Mouse (Mus musculus): Measurements from ENCODE around the gene Nyap1. TPM values are rescaled to one million over a fixed set of nuclear protein-coding genes. Genes with fewer than 3 reads are reported as not detected.
A peak's percentile ranks its signal among the peaks of the same experiment; 100 is the strongest.

Nyap1 gene
- total RNA-seq, 2 experiments from 2014 or later, result 116 to 119 TPM

DNA sequence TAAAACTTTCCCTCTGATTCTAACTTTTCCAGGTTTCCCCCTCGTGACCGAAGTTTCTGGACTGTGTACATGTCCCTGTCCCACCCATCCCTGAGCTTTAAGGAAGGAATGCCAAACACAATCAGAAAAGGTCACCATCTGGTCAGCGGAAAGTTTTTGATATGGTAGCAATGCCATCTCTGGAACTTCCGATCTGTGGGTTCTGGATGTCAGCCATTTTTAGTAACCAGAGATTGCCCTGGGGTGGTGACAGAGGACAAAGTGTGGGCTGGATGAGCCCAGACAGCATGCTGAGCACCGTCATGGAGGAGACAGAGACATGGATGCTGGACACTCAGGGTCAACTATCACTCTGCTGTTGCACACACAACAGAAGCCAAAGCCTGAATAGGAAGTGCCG is 22.3 kb downstream of the Nyap1 start:
- DNase-seq (ENCODE audit: extremely low spot score in 1 of 2, low spot score in 2 of 2), result no peak
- intact Hi-C loops (cut with DNase I), result no loop called here

DNA sequence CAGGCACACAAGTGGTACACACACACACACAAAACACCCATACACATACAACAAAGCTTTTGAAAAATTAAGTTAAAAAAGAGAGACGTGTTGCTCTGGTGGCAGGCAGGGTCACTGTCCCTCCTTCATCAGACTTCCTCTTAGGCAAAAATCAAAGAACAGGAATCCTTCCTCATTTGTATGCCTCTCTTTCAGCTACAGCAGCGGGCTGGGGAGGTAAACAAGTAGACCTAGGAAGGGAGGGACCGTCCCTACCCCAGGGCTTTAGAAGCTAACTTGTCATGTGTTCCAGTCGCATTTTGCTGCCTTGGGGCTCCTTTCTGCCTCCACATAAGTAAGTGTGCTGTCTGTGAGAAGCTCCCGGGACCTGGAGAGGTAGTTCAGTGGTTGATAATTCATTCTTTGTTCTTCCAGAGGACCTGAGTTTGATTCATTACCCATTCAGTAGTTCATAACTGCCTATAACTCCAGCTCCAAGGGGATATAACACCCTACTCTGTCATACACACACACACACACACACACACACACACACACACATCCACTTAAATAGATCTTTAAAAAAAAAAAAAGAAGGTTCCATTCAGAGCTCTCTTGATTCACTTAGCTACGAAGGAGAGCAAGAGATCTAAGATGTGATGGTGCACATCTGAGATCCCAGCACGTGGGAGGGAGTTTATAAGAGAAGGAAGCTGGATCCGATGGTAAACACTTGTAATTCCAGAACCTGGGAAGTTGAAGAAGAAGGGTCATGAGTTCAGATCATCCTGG is 23.2 kb downstream of the Nyap1 start:
- intact Hi-C loops (cut with DNase I), result no loop called here

DNA sequence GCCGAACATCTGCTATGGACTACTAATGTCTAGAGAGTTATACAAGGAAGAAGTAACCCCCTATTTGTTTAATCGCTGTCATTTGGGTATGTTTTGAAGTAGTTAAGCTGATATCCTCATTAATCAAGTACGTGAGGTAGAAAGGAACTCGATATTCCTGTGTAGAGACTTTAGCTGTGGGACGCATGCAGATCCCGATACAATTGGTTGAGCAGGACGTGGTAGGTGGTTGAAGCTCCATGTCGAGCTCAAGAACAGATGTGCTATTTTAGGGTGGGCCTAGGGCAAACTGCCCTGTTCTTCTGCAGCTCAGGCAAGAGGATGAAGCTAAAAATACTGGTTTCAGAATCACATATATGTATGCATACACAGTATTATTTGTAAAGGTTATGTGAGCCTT is 25.7 kb downstream of the Nyap1 start:
- intact Hi-C loops (cut with DNase I), result no loop called here

More for the DNA sequence above, 23.2 kb downstream of the Nyap1 start:
- no peak for DNase-seq (ENCODE audit: extremely low spot score in 1 of 2, low spot score in 2 of 2)

DNA sequence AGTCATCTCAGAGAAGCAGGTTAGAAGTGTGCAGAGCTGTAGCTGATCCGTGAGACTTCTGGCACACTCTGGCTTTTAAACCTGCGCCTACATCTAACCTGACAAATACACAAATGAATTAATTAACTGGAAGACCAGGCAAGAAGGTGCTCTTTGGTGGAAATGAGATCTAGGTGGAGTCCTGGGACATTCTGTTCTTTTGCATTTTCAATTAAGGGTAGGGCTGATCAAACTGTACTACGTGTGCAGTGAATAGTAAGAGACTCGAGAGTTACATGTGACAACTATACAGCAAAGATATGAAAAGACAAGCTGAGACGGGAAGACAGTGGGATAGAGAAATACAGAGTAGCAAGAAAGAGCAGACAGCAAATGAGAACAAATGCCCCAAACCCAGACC is 28.0 kb downstream of the Nyap1 start:
- intact Hi-C loops (cut with DNase I), result no loop called here
- DNase-seq (ENCODE audit: extremely low spot score in 1 of 2, low spot score in 2 of 2), result no peak

More for the DNA sequence above, 25.7 kb downstream of the Nyap1 start:
- DNase-seq (ENCODE audit: extremely low spot score in 1 of 2, low spot score in 2 of 2), result no peak

DNA sequence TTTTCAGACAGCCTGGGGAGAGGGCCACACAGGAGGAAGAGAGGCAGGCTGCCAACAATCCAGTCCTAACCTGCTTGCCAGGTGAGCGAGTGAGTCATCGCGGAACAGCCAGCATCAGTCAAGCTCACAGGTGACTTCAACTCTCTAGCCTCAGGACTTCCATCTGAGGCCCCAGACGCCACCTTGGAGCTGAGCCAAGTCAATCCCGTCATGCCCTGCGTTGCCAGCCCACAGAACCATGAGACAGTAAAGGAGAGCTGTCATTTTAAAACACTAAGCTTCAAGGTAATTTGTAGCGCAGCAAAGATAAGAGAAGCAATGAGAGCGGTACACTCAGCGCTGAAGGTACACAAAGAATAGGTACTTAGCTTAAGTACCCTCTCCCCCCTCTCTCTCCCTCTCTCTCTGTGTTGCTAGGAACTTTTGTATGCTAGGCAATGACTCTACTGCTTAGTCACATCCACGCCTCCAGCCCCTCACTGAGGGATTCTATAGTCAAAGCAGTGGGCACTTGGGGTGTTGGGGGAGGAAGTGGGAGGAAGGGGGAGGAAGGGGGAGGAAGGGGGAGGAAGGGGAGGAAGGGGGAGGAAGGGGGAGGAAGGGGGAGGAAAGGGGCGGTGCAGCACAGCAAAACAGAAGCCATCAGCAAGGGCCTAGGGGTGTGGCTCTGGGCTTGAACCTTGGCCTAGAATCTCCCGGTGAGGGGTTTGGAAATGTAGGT is 34.3 kb downstream of the Nyap1 start:
- intact Hi-C loops (cut with DNase I), result no loop called here
- DNase-seq (ENCODE audit: extremely low spot score in 1 of 2, low spot score in 2 of 2), result peak in 1 of 2 experiments; percentile 51

DNA sequence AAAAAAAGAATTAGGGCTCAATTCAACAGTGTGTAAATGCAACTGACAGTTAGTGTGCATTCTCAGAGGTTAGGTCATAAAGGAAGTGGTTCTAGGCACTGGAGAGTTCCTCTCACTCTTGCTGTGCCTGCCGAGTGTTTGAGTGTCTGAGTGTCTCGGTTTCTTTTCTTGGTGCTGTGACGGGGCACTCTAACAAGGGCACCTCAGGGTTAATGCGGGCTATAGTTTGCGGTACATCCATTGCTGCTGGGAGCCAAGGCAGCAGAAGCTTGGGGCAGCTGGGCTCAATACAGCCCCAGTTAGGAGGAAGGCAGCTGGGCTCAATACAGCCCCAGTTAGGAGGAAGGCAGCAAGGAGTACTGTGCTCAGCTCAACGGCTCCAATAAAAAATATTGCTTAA is 36.2 kb downstream of the Nyap1 start:
- intact Hi-C loops (cut with DNase I), result no loop called here
- no peak for DNase-seq (ENCODE audit: extremely low spot score in 1 of 2, low spot score in 2 of 2)

DNA sequence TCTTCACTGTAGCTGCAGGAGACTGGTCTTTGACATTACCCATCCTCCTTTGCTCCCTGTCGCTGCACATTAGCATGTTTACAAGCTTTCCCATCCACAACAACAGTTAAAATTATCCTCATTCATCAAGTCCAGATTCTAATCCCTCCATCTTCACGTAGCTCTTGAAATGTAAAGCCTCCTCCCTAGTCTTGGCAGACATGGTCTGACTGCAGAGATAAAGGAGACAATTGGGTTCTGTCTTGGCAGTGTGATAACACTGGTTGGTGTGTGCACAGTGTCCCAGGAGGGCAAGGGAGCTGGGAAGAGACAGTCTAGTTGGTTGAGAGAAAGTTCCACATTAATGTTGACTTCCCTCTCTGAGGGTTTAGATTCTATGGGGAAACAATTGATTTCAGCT is 41.6 kb downstream of the Nyap1 start:
- intact Hi-C loops (cut with DNase I), result no loop called here
- no peak for DNase-seq (ENCODE audit: extremely low spot score in 1 of 2, low spot score in 2 of 2)

DNA sequence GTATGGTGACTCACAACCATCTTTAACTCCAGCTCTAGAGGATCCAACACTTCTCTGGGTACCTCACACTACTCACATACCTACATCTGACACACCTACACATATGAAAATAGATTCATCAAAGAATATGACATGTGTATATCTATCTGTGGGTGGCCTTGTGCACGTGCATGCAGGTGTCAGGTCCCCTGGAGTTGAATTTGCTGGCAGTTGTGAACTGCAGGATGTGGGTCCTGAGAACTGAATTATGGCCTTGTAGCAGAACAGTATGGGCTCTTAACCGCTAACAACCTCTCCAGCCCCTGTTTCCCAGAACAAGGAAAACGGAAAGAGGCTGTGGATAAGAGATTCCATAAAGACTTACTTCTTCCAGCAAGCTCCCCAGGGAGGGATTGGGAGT is 42.3 kb downstream of the Nyap1 start:
- DNase-seq (ENCODE audit: extremely low spot score in 1 of 2, low spot score in 2 of 2), result no peak
- intact Hi-C loops (cut with DNase I), result no loop called here

DNA sequence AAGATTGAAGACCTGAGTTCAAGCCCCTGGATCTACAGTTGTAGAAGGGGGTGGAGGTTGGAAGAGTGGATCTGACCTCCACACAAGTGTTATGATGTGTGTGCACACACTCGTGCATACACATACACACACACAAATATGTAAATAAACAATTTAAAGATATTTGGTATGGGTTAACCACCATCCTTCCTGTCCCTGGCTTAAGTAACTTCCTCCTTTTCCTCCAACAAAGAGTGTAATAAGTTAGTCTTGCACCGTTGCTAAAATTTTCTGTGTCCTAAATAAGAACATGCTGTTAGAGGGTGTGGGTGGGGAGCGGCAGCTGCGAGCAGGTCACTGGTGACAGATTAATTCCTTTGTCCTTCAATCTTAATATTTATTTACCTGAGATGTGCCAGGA is 45.5 kb downstream of the Nyap1 start:
- no peak for DNase-seq (ENCODE audit: extremely low spot score in 1 of 2, low spot score in 2 of 2)
- intact Hi-C loops (cut with DNase I), result no loop called here

DNA sequence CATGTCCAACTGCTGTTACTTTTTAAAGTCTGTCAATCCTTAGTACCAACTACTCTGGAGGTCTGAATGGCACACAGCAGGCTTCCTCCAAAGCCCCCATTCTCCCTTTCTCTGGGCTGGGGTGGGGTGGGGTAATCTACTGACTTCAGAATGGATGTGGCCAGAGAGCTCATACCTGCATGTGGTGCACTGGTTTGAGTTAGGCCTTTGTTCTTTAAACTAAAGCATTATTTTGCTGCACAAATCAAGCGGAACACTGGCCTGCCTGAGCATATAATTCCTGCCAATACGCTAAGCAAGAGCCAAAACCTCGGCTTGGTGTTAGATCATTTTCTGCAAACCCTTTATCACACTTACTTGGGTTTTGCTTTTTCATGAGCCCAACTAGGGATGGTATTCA is 46.6 kb downstream of the Nyap1 start:
- intact Hi-C loops (cut with DNase I), result no loop called here
- no peak for DNase-seq (ENCODE audit: extremely low spot score in 1 of 2, low spot score in 2 of 2)

DNA sequence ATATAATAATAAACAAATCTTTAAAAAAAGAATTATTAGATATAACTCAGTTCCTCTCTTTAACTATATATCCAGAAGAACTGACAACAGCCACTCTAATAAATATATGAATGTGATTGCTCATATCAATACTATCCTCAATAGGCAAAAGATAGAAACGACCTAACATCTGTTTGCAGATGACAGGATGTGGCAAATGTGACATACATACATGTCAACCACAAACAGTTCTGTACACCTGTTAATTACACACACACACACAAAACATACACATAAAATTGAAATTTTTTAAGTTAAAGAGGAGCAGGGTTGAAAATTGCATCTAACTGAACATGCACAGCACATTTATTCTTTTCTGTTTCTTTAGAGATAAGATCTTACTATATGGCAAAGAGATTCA is 49.5 kb downstream of the Nyap1 start:
- no peak for DNase-seq (ENCODE audit: extremely low spot score in 1 of 2, low spot score in 2 of 2)
- intact Hi-C loops (cut with DNase I), result no loop called here

DNA sequence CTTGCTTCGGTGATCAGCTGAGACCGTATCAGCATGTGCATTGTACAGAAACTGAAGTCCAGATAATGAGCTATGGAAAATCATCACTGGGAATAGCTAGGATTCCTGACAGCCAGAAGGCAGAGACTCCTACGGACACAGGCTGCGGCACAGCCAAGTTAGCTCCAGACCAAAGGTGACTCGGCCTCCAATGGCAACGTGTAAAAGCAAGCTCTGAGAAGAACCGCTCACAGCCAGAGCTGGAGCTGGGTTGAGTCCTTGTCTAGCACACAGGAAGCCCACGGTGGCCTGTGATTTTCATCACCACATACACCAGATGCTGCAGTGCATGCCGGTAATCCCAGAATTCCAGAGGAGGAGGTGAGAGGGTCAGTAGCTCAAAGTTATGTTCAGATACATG is 50.9 kb downstream of the Nyap1 start:
- intact Hi-C loops (cut with DNase I), result no loop called here
- DNase-seq (ENCODE audit: extremely low spot score in 1 of 2, low spot score in 2 of 2), result no peak

DNA sequence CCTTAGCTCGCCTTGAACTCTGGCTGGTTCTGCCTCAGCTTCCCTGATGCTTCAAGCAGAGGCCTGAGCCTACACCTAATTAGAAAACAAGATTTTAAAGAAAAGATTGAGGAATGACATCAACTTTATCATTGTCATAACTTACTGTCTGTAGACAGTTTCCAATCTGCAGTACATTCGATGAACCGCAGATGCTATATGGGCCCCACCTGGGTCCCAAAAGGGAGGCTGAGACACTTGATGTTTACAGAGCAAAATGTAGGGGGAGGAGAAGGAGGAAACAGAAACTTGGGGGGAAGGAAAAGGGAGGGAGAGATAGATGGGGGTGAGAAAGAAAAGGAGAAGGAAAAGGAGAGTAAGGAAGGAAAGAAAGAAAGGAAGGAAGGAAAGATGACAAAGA is 51.4 kb downstream of the Nyap1 start:
- no peak for DNase-seq (ENCODE audit: extremely low spot score in 1 of 2, low spot score in 2 of 2)
- intact Hi-C loops (cut with DNase I), result no loop called here

DNA sequence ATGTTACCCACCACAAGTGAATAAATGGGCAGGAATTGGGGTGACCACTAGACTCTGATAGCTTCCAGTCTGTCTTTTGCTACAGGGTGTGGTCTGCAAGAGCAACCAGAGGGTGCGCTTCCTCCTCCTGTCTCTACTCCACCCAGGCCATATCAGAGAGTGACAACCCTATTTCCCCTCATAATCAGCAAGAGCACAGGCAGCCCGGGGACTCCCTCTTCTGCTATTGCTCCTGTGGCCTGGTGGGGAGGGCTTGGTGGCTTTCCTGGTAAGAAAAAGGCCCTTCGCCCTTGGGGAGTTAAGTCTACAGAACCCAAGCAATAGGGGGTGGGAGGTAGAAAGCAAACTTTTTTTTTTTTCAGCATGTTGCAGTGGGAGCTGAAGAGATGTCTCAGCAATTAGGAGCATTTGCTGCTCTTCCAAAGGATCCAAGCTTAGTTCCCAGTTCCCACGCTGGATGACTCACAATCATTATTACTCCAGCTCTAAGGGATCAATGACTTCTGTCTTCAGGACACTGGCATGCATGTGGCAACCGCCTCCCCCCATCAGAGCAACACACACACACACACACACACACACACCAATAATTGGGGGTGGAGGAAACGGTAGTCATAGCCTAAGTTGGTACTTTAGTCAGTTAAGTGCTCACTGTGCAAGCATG is 55.1 kb downstream of the Nyap1 start:
- intact Hi-C loops (cut with DNase I), result no loop called here

DNA sequence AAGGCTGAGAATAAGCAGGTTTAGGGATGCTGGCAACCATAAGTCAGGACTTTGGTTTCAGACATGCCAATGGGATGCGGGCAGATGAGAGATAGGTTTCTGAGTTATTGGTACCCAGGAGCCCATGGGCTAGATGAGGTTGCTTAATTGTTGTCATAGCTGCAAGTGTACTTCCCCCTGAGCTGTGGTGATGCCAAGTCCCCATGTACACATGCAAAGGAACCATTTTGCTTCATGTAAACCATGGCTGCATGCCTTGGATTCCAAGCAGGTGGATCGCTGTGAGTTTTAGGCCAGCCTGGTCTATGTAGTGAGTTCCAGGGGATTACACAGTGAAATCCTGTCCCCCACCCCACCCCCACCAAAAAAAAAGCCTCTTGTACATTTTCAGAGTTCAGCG is 55.8 kb downstream of the Nyap1 start:
- no peak for DNase-seq (ENCODE audit: extremely low spot score in 1 of 2, low spot score in 2 of 2)
- intact Hi-C loops (cut with DNase I), result no loop called here

More for the DNA sequence above, 55.1 kb downstream of the Nyap1 start:
- no peak for DNase-seq (ENCODE audit: extremely low spot score in 1 of 2, low spot score in 2 of 2)

DNA sequence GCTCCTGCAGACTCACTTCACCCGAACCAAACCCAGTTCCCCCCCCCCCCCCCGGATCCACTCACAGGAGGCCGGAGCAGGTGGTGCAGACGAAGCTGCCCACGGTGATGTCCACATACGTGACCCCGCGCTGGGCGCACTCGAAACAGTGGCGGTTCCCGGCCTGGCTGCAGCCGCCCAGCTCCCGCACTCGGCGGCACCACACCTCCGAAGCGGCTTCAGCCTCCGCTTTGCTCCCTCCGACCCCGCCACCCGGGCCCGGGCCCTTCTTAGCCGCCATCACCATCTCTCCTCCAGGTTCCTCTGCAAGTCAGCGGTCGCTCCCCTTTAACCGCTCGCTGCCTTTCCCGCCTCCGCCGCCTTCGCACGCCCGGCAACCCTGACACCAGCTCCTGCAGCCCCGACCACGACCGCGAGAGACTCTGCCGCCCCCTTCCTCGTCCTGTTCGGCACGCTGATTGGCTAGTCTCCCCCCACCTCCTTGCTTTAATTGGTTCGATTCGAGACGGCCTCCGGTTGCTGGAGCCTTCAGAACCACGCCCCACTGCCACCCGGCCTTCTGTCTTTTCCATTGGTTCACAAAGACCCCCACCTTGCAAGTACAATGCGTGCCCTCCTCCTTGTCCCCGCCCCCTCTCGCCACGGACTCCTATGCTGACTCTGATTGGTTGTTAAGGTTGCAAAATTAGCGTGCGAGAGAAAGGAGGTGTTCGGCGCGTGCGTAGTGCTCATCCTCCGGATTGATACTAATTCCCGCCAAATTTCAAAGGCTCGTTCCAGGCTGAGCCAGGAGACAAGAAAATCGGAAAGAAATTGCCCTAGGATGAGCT is 56.9 kb downstream of the Nyap1 start, which contains the start of gene Agfg2:
Gene Agfg2, minus strand, starts transcription at position 433 of the 830 bp plus-strand sequence.
- DNase-seq (ENCODE audit: extremely low spot score in 1 of 2, low spot score in 2 of 2), result peak; percentile 100
- intact Hi-C loops (cut with DNase I), result loop anchor here (5.0 kb wide), 1 partner anchor 53 kb away; no protein-coding TSS in a partner anchor

DNA sequence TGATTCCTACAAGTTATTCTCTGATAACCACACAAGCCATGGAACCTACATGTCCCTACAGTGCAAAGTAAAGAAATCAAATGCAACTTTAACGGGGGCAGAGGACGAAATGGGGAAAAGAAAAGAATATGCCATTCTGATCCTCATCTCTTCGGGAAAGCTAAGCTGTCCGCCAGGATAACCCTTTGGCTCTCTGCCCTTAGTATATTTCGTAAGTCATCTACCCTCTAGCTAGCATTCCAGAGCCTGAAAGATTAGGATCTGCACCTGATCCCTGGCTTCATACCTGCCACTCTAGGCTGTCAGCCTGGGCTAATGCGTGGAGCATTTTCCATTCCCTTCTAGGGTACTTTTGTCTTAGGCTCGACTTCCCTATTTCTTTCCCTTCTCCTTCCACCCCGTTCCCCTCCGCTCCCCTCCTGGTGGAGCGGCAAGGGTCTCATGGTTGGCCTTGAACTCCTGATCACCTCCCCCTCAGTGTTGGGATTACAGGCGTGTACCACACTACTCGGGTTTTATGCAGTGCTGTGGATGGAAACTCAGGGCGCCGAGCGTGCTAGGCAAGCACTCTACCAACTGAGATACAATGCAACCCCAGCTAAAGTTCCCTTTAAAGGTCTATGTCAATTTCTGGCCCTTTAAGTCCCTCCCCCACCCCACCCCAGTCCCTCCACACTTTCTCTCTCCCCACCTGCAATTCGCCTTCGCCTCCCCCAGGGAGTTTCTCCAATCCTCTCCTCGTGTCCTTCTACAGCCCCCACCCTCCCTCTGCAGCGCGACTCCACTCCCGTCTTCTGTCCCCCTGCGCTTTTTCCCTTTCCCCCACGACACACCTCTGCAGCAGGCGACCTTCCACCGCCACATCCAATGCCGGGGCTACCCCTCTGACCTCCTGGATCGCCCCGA is 57.8 kb downstream of the Nyap1 start:
- intact Hi-C loops (cut with DNase I), result loop anchor here (5.0 kb wide), 1 partner anchor 54 kb away; no protein-coding TSS in a partner anchor

DNA sequence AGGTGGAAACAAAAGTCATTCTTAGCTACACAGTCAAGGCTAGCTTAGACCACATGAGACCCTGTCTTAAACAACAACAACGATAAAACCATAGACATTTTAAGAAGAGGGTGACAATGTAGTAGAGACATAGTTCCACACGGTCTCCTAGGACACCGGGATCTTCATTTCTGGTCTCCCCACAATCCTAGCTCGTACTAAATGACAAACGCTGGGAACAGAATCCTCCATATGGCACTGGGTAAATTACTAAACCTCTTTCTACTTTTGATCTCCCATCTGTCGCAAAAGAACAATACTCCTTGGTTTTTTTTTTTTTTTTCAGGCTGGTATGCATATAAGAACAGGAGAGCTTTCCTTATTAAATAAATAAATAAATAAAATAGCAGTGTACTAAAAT is 58.9 kb downstream of the Nyap1 start:
- DNase-seq (ENCODE audit: extremely low spot score in 1 of 2, low spot score in 2 of 2), result no peak
- intact Hi-C loops (cut with DNase I), result loop anchor here (5.0 kb wide), 1 partner anchor 55 kb away; no protein-coding TSS in a partner anchor

More for the DNA sequence above, 57.8 kb downstream of the Nyap1 start:
- DNase-seq (ENCODE audit: extremely low spot score in 1 of 2, low spot score in 2 of 2), result peak in 1 of 2 experiments; percentile 55

Measured in left cerebral cortex, postnatal 10 days (tissue).